Mouse (Mus musculus) myocyte (in vitro differentiated cells): ENCODE data around the gene Nde1.

Experiments
- CEBPB ChIP-seq: IDR thresholded peaks from 2 replicates; pipeline ENCODE4 v1.6.1; 2011; ENCODE audit warnings: mild to moderate bottlenecking, moderate library complexity; ENCODE audit not compliant: poor library complexity, insufficient read depth, severe bottlenecking
- E2F4 ChIP-seq: IDR thresholded peaks from one replicate; pipeline ENCODE4 v1.6.1; 2011; ENCODE audit warnings: mild to moderate bottlenecking, control low read depth, moderate library complexity; ENCODE audit not compliant: insufficient read depth
- MAX ChIP-seq: IDR thresholded peaks from one replicate; pipeline ENCODE4 v1.6.1; 2011; ENCODE audit warnings: low read depth, mild to moderate bottlenecking, control low read depth
- MYOD1 ChIP-seq, 3 experiments: IDR thresholded peaks; one replicate each; pipeline ENCODE4 v1.6.1; 2011; ENCODE audit warnings: control low read depth in 2 of 3, low read depth in 2 of 3, mild to moderate bottlenecking in 2 of 3, moderate library complexity in 1 of 3; ENCODE audit not compliant: insufficient read length in 2 of 3, control insufficient read depth in 1 of 3
- MYOG ChIP-seq, 3 experiments: IDR thresholded peaks; one replicate each; pipeline ENCODE4 v1.6.1; 2011; ENCODE audit warnings: control low read depth in 2 of 3, low read depth in 2 of 3, mild to moderate bottlenecking in 2 of 3; ENCODE audit not compliant: insufficient read length in 2 of 3, control insufficient read depth in 1 of 3, insufficient read depth in 1 of 3
- POLR2A ChIP-seq: IDR thresholded peaks from one replicate; pipeline ENCODE4 v1.6.1; 2011; ENCODE audit warnings: low read depth, mild to moderate bottlenecking, control low read depth, moderate library complexity; ENCODE audit not compliant: insufficient read length
- POLR2AphosphoS2 ChIP-seq: IDR thresholded peaks from one replicate; pipeline ENCODE4 v1.6.1; 2011; ENCODE audit warnings: low read depth, control low read depth; ENCODE audit not compliant: insufficient read length
- SRF ChIP-seq: IDR thresholded peaks from one replicate; pipeline ENCODE4 v1.6.1; 2011; ENCODE audit warnings: low read depth; ENCODE audit not compliant: control insufficient read depth, insufficient read length
- TCF12 ChIP-seq: IDR thresholded peaks from one replicate; pipeline ENCODE4 v1.6.1; 2011; ENCODE audit warnings: mild to moderate bottlenecking, control low read depth; ENCODE audit not compliant: poor library complexity, insufficient read depth, severe bottlenecking
- TCF3 ChIP-seq: IDR thresholded peaks from one replicate; pipeline ENCODE4 v1.6.1; 2011; ENCODE audit warnings: low read depth, control low read depth; ENCODE audit not compliant: insufficient read length
- USF1 ChIP-seq: IDR thresholded peaks from one replicate; pipeline ENCODE4 v1.6.1; 2011; ENCODE audit warnings: low read depth, mild to moderate bottlenecking, control low read depth, moderate library complexity

DNA sequence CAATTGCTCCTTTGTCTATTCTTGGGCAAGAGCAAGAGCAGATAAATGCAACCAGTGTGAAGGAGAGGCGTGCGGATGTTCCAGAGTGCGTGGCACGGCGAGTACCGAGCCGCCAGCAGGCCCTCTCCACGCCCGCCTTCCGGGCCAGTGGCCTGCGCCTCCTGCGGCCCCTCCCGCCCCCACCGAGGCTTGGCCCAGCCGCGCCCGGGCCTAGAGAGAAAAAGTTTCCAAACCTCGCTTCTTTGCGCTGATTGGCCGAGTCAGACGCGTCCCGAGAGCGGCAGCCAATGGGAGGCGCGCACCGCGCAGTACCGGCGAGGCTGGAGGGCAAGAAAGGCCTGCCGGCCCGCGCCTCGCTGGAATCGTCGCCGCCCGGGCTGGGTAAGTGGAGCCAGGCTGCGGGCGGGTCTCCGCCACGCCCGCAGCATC is at the start of gene Nde1, which contains the start of gene Marf1:
- peak; percentile 84 for TF ChIP-seq POLR2A
- peak in 1 of 3 experiments; percentile 50 for TF ChIP-seq MYOG (IDR thresholded peaks at IDR 0.05; ENCODE audit: control insufficient read depth in 1 of 3, insufficient read depth in 1 of 3, insufficient read length in 2 of 3, low read depth in 2 of 3)
- peak; percentile 49 for TF ChIP-seq E2F4
- TF ChIP-seq TCF3 = no peak
- TF ChIP-seq MAX = no peak
- TF ChIP-seq SRF = no peak
- TF ChIP-seq USF1 = no peak
- TF ChIP-seq CEBPB = no peak
- TF ChIP-seq TCF12 = no peak
- peak; percentile 94 for TF ChIP-seq POLR2AphosphoS2
- TF ChIP-seq MYOD1 (IDR thresholded peaks at IDR 0.05; ENCODE audit: control insufficient read depth in 1 of 3, insufficient read length in 2 of 3, low read depth in 2 of 3) = no peak
